Mouse (Mus musculus): Measurements from ENCODE around the gene Slc13a2.

DNA sequence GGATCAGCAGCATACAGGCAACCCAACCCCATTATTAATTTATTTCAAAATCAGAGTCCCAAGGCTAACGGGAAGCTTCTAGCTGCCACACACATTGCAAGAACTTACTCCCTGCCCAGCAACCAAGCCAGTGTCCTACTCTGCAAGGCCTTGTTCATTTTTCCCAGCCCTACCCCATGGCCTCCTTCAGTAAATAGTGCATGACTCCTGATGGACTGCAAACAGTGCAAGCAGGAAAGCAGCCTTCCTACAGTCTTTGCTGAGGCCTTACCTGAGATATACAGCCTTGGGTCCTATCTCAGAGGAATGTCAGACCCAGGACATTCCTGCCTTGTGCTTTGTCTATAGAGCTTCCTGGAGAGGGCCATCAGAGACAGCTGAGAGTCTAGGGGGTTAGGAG, 3.6 kb upstream of the Slc13a2 start:
- TF ChIP-seq CTCF (IDR thresholded peaks at IDR 0.05; ENCODE audit: low read depth, low read length) = no peak
- no peak for TF ChIP-seq POLR2A (IDR thresholded peaks at IDR 0.05; ENCODE audit: insufficient read depth, low read length)

Data from ES-Bruce4 (cell line).